Mouse (Mus musculus) embryonic stem cell, embryonic (primary cell): ENCODE results near the gene Cnih2.

Experiments
- CTCF ChIA-PET, 4 experiments: fragments of 300-600 bp in 2 of 4; fragments of 350-600 bp in 2 of 4; sonication (Branson Sonifier 250); formaldehyde crosslinking; loops; one replicate each; lab custom pipeline; 2022; ENCODE audit warnings: inconsistent platforms in 2 of 4; lab: Charles Lee
- POLR2A ChIA-PET, 4 experiments: fragments of 300-600 bp in 2 of 4; fragments of 350-600 bp in 2 of 4; sonication (Branson Sonifier 250); formaldehyde crosslinking; loops; one replicate each; lab custom pipeline; 2022; ENCODE audit warnings: antibody characterized with exemption in 4 of 4, inconsistent platforms in 1 of 4; lab: Charles Lee

The Cnih2 gene

DNA sequence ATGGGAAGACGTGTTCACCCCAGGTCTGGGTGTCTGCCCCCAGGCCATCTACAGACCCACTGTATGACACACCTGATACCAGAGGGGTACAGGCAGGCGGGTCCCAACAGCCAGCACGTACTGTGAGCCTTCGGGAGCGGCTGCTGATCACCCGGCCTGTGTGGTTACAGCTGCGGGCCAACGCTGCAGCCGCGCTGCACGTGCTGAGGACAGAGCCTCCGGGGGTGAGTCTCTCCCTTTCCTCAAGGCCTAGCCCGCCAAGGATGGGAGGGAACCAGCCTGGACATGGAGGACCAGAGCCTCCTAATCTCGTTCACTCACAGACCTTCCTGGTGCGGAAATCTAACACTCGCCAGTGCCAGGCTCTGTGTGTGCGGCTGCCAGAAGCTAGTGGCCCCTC is 47.3 kb downstream of the Cnih2 start:
- CTCF ChIA-PET = interaction anchor here (0.5 to 11.3 kb wide), 34 partner anchors 8 to 913 kb away, joined by 3 to 201 read pairs (median 6); partner anchors contain the start of genes AC124502.3 (in 4 of the 4), B4gat1 (in 3 of the 4), Cd248 (in 3 of the 4) and Klc2 (in 2 of the 4)
- POLR2A ChIA-PET = interaction anchor here in 3 of 4 experiments (0.7 to 13.6 kb wide), 37 partner anchors 8 to 257 kb away, joined by 3 to 197 read pairs (median 5); partner anchors contain the start of genes AC124502.3 (in 3 of the 3), B4gat1 (in 3 of the 3), Brms1 (in 2 of the 3) and Cd248 (in 2 of the 3)

- CTCF ChIA-PET = interaction anchor here (0.5 to 11.3 kb wide), 64 partner anchors 9 to 1008 kb away, joined by 3 to 201 read pairs (median 4); partner anchors contain the start of genes AC124502.3 (in 4 of the 4), B4gat1 (in 3 of the 4), Brms1 (in 2 of the 4) and Cd248 (in 2 of the 4)
- POLR2A ChIA-PET = interaction anchor here in 3 of 4 experiments (0.6 to 13.6 kb wide), 41 partner anchors 9 to 767 kb away, joined by 3 to 197 read pairs (median 5); partner anchors contain the start of genes AC124502.3 (in 3 of the 3), B4gat1 (in 3 of the 3), Yif1a (in 3 of the 3) and Brms1 (in 2 of the 3)
These were observed 48.0 kb downstream of the Cnih2 start, which contains the start of gene Rin1 for GRCm38 (mm10) chr19:5050047-5050905. Rin1 (plus strand) TSS chr19:5050481.

DNA sequence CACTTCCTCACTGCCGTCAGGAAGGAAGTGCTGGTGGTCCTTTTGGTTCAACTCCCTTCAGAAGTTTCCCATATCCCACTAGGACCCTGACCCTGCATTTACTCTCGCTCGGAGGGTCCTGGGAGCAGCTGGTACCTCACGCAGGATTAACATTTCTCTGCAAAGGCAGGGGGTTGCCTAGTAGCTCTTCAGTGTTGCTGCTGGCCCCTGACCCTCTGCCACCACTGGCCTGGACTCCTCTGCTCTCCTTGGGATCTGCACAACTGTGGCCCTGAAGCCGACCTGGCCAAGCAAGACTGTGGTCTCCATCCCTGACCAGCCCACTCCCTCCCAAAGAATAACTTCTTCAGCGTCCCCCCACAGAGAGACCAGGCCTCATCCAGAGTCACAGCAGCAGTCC is 49.0 kb downstream of the Cnih2 start:
- ChIA-PET POLR2A (interaction anchor here in 3 of 4 experiments (0.6 to 9.3 kb wide), 14 partner anchors 8 to 59 kb away, joined by 3 to 96 read pairs (median 5); partner anchors contain the start of genes AC124502.3 (in 3 of the 3), B4gat1 (in 3 of the 3), Brms1 (in 1 of the 3) and Slc29a2 (in 1 of the 3)), CTCF (interaction anchor here in 3 of 4 experiments (0.6 to 11.3 kb wide), 18 partner anchors 8 to 102 kb away, joined by 3 to 201 read pairs (median 7); partner anchors contain the start of genes Brms1 (in 2 of the 3), AC124502.3 (in 1 of the 3), B4gat1 (in 1 of the 3) and Cd248 (in 1 of the 3))

- ChIA-PET CTCF (interaction anchor here in 3 of 4 experiments (0.5 to 11.3 kb wide), 9 partner anchors 8 to 103 kb away, joined by 3 to 201 read pairs (median 6); partner anchors contain the start of genes AC124502.3 (in 1 of the 3), B4gat1 (in 1 of the 3), Brms1 (in 1 of the 3) and Cd248 (in 1 of the 3)), POLR2A (interaction anchor here in 3 of 4 experiments (0.5 to 9.3 kb wide), 10 partner anchors 7 to 260 kb away, joined by 3 to 96 read pairs (median 4); partner anchors contain the start of genes AC124502.3 (in 3 of the 3), B4gat1 (in 3 of the 3), Slc29a2 (in 2 of the 3) and Brms1 (in 1 of the 3))
These were observed 49.9 kb downstream of the Cnih2 start for GRCm38 (mm10) chr19:5048138-5049056.

DNA sequence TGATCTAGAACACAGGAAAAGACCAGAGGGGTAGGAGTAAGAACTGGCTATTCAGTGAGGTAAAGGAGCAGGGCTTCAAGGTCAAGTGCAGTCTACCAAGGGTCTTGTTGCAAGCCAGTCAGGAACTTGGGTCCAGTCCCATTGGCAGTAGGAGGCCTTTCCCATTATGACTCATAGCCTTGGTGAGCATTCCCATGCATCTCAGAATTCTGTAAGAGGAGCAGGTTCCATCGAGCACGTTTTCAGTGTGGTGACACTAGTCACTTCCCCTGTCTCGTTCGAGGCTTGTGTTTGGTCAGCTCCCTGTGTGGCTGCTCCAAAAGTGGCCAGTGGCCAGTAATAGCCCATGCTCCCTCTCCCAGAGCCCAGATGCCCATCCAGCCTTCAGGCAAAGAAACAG is 52.8 kb downstream of the Cnih2 start:
- ChIA-PET POLR2A (interaction anchor here (0.6 to 2.2 kb wide), 12 partner anchors 8 to 306 kb away, joined by 3 to 8 read pairs (median 3); partner anchors contain the start of genes Slc29a2 (in 3 of the 4) and Cd248 (in 1 of the 4)), CTCF (interaction anchor here in 1 of 4 experiments (0.7 to 1.2 kb wide), 3 partner anchors 9 to 43 kb away, joined by 3 read pairs; partner anchors contain the start of gene Yif1a)
